Mouse (Mus musculus) right cerebral cortex, postnatal 14 days (tissue): ENCODE measurements around the gene 4930412O13Rik.

ENCODE experiments used
- DNase-seq: peaks from one replicate; pipeline ENCODE4 v3.0.0; 2022

4930412O13Rik gene

DNA sequence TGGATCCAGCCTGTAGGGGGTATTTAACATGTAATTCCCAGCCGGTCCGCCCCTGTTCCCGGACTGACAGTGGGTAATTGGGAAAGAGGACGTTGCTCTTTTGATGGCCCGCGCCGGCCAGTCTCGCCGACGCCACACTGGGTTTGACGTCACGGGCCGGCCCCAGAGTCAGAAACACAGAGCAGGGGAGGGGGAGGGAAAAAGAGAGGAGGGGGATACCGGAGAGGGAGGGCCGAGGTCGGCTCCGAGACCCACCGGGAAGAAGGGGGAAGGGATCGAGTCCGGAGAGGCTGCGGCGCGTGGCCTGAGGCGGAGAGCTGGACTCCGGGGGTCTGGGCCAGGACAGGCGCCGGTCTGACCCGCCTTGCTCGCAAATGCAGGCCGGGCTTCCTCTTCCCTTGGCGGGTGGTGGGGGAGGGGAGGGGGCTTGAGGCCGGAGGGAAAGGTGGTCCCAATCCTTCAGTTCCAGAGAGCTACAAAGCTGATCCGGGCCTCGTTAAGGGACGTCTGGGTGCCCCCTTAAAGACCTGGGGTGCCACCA is at the start of gene 4930412O13Rik:
TSS of gene 4930412O13Rik (plus strand) at position 202 of the 541 bp plus-strand sequence.
- no peak for DNase-seq

DNA sequence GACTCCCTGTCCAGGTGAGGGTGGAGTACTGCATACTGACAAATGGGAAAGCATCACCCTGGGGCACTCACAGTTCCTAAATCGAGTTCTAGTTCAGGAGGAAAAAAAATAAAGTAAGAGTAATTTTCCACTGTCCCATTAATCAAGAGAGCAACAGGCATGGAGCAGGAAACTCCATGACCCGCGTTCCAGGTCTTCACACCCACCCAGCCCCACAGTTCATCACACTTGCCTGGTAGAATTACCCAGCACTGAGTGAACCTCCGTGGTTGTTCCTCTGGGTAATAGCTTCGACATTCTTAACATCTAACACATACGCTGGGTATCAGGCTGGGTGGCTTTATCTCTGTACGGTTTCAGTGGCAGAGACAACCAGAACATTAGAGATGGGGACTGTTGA is 47.3 kb upstream of the 4930412O13Rik start:
- no peak for DNase-seq

DNA sequence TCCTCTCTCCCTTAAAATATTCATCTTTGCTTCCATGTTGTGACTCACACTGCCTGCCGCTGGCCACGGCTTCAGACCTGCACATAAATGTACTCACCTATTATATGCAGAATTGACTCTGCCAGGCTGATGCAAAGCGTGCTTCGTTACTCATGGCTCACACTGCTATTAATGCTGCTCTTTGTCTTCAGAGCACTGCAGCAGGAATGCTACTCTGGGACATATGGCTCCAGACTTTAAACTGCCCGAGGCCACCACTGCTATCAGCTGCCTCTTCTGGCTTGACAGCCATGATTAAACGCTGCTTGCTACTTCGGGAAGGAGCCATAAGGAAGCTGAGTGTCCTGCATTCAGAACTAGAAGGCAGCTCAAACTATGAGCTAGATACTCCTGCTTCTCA is 45.9 kb upstream of the 4930412O13Rik start:
- DNase-seq = no peak

DNA sequence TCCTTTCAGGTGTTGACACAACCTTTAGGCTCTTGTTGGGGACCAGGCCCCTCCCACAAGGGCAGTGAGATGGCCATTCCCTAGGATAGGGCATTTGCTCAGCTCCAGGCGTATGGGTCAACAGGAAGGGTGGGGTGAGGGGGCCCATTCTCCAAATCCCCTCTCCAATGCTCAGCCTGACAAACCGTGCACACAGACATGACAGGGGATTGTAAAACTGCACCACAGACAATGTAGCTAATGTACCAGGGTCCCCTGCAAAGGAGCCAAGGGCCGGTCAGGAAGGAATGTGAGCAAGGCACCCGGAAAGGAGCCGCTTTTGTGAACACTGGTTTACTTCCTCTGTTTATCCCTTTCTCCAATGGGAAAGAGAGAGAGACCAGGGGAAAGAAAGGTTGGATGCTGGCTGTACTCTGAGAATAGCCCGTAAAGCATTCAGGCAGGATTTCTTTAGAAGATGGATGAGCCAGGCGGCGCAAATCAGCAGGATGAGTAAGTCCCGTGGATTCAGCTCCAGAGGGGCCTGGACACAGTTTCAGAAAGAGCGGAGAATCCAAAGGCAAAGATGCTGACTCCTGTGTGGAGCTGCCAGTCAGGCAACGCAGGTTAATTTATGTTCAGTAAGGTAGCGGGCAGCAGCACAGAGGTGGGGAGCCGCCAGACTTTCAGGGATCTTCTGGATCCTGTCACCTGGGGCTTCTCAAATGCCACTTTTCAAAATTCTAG is 28.0 kb upstream of the 4930412O13Rik start:
- no peak for DNase-seq

DNA sequence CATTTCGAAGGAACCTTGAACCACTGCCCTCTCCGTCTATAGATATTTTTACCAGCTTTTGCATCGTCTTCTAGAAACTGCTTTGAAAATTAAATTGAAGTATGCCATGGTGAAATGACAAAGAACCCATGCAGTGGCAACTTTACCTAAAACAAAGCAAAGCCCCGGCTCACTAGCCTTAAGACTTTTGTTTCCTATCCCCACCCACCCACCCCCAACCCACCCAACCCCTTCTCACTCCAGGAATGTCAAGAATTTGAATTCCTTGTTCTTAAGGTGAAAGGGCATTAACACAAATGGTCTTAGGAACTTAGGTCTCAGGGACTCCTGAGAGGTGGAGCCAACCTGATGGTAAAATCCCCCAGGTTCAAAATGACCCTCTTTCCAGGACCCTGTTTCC is 25.2 kb upstream of the 4930412O13Rik start:
- no peak for DNase-seq

DNA sequence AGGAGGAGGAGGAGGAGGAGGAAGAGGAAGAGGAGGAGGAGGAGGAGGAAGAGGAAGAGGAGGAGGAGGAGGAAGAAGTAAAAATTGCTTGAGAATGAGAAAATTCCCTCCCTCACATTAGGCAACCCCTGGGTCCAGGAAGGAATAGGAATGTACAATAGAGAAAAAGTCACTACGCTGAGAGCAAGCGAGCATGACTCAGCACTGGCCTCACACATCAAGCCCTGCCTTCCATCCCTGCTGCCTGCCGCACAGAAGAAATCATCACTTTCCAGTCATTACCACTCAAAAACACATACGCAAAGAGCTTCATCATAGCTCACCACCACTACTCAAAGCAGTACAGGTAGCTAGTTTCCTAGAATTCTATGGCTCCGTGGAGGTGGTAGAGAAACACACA is 20.4 kb upstream of the 4930412O13Rik start:
- no peak for DNase-seq

DNA sequence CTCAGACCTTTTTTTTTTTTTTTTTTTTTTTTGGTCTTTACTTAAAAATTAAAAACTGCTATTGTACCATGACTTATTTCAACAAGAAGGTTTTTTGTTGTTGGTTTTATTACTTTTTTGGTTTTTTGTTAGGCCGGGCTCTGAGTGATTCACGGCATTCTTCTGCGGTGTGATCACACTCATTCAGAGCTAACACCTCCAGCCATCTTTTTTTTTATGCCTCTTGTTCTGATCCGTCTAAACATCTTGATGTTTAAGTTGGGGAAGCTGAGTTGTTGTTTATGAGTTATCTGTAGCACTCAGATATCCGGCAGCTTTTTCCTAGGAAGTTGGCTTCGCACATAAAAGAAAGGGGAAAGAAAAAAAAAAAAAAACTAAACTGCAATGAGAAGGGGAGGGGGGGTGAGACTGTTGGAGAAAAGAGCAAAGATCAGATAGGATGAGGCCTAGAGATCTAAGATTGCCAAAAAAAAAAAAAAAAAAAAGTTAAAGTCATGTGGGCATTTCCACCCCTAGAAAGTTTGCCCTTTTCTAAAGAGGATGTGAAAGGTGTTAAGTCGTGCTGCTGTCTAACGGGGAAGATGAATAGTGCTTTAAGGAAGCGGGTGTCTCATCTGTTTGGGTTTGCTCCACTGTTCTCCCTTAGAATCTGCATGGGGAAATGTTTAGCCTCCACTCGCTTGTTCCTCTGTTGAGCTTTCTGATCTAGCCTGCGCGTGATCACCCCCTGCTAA is 13.8 kb upstream of the 4930412O13Rik start:
- no peak for DNase-seq

DNA sequence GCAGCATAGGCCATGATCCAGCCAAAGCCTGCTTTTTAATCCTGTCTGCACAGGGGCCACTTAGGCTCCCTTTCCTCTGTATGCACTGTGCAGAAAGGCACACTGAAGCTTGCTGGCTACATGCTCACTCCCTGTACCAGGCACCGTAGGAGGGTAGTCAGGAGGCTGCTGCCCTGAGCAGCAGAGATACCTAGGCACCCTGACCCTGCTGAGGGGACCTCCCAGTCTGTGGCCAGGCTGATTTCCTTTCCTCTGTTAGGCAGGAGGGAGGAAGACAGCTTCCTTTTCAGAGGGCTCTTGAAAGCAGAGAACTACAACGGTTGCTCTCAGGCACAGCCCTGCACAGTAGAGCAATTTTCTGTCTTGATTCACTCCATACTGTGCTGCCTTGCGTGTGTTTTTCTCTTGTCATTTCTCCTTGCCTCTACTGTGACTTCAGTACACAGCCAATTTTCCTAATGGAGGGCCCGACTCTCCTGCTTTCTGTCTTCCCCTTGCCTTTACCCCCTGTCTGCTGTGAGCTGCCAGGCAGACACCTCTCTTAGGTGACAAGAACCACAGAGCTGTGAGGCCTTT is 9.8 kb upstream of the 4930412O13Rik start:
- DNase-seq = no peak

DNA sequence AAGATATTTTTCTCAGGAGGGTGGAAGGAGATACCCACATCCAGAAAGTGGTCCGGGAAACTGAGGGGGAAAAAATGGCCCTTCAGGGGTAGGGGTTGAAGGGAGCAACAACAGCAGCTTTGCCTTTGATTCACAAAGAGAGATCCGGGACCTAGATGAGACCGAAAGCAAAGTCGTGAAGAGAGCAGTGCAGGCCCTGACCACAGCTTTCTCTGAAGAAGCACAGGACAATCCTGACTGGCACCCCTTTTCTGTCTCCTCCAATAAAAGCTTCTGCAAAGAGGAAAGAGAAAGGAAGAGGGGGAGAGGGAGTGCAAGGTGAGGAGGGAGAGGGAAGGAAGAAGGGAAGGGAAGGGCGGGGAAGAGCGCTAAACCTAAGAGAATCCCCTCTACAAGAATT is 9.3 kb upstream of the 4930412O13Rik start:
- DNase-seq = no peak

DNA sequence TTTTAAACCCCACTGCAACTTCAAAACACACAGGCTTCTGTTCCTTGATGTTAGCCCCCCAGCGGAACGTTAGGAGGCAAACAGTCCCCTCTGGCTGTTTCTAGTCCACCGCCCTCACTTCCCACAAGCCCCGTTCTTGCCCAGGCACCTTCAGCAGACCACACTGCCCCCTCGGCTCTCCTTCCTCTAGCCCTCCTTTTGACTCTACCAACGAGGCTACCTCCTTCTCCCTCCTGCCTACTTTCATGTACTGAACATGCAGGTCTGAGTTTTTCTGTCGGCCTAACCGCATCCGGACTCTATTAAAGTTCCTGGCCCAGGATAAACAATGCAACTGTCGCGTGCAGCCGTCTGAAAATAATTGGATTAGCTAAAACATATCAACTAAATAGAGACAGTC is 8.4 kb upstream of the 4930412O13Rik start:
- no peak for DNase-seq

DNA sequence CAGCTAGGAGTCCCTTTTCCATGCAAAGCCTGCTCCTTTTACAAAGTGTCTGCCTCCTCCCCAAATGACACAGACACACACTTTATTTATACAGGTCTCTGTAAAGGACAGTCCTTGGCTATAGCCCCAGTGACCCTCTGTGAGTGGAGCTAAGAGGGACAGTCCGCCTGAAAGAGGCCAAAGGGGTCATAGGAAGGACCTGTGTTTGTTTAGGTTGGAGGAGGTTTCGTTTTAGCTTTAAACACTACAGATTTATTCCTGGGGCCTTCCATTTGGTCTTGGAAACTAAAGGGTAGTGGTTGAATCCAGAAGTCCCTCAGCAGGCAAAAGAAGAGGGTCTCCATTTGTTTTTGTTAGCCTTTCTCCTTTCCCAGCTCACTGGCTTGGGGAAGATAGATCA is 7.3 kb upstream of the 4930412O13Rik start:
- DNase-seq = no peak

DNA sequence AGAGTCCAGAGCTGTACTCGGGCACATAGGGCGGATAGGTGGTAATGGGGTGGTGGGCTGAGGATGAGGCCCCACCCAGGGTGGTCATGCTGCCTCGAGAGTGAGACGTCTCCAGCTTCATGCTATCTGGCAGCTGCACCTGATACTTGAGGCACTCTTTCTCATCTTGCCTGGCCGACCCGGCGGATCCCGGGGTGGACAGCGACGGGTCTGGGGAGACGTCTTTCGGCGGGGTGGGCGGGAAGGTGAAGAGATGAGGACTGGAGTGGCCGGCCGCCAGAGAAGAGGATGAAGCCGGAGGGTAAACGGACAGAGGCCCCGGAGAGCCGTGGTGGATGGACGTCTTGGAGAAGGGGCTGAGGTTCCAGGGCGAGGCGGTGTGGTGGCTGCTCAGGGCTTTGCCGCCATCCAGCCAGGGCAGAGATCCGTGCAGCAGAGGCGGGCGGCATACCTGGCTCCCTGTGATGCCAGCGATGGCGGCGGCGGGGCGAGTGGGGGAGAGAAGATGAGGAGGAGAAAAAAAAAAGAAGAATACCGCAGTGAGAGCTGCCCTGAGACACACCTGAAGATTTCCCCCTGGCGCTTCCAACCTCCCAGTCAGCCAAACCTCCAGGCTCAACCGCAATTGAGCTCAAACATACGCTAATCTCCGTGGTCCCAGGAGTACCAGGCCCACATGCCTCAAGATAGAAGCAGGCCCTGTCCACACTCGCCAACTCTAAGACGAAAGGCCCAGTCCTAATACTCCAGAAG is 6.4 kb upstream of the 4930412O13Rik start:
- DNase-seq = no peak

DNA sequence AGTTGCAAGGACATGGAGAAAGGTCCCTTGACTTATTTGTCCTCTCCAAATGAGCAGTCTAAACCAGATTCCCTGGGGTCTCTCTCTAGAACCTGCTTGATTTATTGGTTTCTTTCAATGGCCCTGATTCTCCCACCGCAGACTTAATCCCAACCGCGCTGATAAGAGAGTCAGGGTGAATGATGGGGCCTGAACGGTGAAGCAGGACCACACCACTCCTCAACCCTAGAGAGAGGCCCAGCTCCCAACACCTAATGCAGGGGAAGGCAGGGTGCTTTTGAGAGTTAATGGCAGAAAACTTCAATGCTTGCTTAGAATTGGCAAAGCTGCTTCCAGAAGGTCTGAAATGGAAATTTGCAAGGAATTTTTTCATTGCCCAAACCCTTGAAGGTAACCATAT is 5.8 kb upstream of the 4930412O13Rik start:
- DNase-seq = no peak

DNA sequence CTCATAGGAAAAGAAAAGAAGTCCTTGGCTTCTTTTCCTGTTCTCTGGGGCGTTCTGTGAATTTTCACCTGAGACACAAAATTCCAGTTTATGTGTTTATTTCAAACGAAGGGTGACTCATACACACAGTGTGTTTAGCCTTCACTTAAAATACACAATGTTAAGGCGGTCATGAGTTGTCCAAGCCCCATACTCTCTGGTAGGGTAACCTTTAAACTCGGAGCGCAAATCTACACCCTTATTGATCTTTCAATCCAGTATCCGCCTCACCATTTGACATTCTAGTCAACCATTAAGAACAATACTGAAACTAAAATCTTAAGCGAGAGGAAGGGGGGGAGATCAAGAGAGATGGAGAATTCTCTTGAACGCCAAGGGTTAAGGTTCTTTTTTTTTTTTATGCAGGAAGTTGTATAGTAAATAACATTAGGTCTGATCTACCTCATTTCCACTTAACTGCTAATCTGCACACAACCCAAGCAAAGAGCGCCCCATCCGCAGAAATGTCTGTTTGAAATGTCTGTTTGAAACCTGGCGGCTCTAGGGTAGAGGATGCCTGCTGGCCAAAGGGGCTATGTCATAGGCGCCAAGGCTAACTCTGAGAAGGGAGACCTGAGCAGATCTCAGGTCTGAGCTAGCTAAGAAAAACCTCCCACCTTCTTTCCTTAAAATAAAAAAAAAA is 5.2 kb upstream of the 4930412O13Rik start:
- DNase-seq = no peak

DNA sequence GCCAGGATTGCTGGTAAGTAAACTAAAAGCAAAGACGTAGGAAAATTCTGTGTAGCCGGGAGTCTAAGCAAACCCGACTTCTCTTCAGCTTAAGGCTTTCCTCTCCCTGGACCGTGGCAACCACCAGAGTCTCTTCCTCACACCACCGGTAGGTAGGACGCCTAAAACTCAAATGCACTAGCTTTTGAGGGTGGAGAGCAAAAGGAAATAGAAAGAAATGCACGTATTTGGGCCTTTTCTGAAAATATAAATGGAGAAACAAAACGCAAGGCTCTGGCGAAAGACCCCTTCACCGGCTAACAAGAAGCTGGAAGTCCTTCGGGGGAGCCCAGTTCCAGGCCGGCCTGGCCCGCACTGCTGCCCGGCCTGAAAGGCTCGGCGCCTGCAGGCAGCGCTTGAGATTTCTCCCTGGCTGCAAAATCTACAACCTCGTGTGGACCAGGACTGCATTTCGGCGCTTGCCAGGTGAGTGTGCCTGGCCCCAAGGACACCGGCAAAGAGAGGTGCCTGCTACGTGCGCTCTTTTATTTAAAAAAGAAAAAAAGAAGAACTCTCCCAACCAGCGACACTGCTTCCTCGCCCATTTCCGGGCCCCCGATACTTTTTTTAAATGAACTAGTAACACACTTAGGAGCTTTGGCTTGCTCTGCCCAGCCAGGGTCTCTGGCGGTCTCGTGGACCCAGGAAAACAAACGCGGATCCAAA is 4.3 kb upstream of the 4930412O13Rik start:
- no peak for DNase-seq

DNA sequence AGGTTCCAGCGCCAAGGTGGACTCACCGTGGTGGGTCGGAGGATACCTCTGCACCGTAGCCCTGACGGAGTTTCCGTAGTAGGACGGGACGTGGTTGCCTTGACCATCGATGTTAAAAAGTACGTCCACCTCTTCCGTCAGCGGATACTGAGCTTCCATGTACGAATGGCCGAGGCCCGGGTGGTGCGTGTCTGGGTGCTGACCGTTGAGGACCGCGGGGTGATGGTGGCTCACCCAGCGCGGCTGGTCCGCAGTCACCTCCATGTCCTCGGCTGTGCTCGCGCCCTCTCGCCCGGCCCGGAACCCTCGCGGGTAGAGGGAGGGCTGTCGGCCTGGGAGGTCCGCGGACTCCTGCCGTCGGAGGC is 3.7 kb upstream of the 4930412O13Rik start:
- DNase-seq = no peak

DNA sequence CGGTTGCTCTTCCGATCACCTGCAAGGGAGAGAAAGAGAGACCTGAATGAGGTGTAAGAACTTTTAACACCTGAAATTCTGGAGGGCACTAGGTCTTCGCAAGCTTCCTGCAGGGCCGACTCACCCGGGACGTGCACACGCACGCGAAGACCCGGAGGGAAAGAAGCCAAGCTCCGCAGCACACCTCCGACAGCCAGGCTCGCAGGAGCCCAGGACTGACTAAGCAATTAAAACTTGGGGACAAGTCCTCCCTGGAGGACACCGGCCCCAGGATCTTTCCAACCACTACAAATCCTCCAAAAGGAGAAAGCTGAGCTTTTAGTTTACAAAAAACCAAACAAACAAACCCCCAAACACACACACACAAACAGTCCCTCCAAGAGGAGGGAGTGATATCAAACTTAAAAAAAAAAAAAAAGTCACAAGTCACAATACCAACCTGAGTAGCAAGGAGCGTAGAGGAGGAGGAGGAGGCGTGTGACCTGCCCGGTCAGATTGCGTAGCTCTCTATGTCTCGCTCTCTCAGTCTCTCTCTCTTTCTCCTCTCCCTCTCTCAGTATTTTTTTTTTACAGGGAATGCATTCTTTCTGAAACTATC is 3.0 kb upstream of the 4930412O13Rik start:
- no peak for DNase-seq

DNA sequence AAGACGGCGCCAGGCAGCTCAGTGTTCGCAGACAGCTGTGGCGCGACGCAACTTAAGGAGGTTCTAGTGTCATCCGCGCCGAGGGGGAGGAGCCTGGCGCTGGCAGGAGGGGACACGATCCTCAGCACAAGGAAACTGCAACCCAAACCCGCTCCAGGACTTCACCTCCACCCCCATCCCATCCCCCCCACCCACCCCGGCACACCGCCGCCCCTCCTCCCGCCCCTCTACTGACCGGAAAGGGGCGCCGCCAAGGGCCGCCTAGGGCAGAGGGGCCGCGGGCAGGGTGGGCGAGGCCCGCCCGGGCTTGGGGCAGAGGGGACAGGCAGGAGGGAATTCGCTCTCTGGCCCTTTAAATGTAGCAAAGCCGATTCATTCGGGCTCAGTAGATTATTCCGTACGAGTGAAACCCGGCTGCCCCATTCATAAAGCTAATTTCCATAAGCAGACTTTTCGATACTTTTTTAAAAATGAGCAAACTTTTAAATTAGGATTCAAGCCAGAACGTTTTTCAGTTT is 2.4 kb upstream of the 4930412O13Rik start:
- DNase-seq = no peak

DNA sequence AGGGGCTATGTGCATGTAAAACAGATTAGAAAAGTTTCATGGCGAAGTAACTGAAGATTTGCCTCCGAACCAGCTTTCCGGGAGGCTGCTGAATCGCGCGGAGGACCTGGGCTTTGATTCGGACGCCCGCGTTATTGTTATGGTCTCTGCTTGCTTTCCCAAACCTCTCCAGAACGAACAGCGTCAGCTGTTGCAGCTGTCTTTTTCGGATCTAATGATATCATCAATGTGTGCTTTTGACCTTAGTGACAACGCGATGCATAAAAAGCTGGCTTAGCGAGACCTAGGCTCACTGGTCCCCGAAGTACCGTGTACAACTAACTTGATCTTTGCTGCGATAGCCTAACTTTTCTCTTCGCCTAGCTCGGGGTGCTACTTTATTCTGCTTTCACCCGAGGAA is 2.0 kb upstream of the 4930412O13Rik start:
- no peak for DNase-seq

DNA sequence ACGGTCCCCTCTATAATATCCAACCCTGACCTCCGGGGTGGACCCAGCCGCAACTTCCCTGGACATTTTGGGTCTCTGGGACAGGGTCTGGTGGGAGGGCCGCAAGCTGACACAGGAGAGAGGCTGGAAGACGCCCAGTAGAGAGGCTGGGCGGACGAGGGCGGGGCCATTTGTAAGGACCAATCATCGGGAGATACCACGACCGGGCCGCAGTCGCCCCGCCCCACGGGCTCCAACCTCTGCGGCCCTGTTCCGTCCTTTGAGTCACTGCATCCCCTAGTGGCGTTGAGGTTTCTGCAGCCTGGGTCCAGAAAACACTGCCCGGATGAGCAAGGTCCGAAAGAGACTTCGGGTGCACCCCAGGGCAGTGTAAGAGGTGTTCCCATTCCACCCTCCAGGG is 1.6 kb upstream of the 4930412O13Rik start:
- DNase-seq = peak; percentile 58

DNA sequence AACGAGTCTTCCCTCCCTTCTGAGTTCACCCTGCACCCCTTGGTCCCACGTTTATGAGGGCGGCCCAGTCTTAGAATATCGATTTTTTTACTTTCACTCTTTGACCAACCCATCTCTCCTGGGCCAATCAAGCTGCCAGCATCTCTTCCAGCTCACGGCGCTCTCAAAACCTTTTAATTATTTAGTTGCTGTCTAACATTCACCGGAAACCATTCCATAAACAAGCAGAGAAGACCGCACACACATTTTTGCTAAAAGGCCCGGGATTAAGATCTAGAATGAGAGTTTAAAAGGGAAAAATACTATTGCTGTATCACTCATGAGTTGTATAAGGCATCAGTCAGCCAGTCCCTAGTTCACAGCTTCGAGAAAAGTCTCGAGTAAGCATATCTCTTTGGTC is 781 bp upstream of the 4930412O13Rik start:
- no peak for DNase-seq
